Mouse (Mus musculus) lung, postnatal 0 days (tissue): Measurements from ENCODE around the gene Arid5b. TPM values are rescaled to one million over a fixed set of nuclear protein-coding genes. Genes with fewer than 3 reads are reported as not detected.
A peak's percentile ranks its signal among the peaks of the same experiment; 100 is the strongest.

Source experiments
- ATAC-seq: fragments of 200-750 bp; cut with Nextera tagmentation; 2 replicates; pipeline ENCODE4 v1.8.0; 2017; ENCODE audit warnings: moderate library complexity
- DNase-seq: peaks from one replicate; pipeline ENCODE4 v3.0.0-alpha.2; 2016; ENCODE audit warnings: low spot score
- H3K27ac ChIP-seq: fragments of 300-500 bp; sonication (generic); 2 replicates; pipeline ENCODE4 v1.5.1; 2014; ENCODE audit warnings: antibody characterized with exemption, mild to moderate bottlenecking, low read length, mixed read lengths
- H3K27me3 ChIP-seq: fragments of 300-500 bp; sonication (generic); replicated peaks from 2 replicates; pipeline ENCODE4 v1.6.1; 2014; ENCODE audit warnings: low read length, mixed read lengths; ENCODE audit not compliant: insufficient read depth
- H3K36me3 ChIP-seq: fragments of 300-500 bp; sonication (generic); 2 replicates; pipeline ENCODE4 v1.6.1; 2014; ENCODE audit warnings: low read length, mixed read lengths; ENCODE audit not compliant: insufficient read depth
- H3K4me1 ChIP-seq: fragments of 300-500 bp; sonication (generic); 2 replicates; pipeline ENCODE4 v1.6.1; 2014; ENCODE audit warnings: antibody characterized with exemption, low read depth, low read length, mixed read lengths; ENCODE audit not compliant: insufficient read depth
- H3K4me2 ChIP-seq: fragments of 300-500 bp; sonication (generic); replicated peaks from 2 replicates; pipeline ENCODE4 v1.6.1; 2014; ENCODE audit warnings: low read depth, mild to moderate bottlenecking, low read length, moderate library complexity, mixed read lengths
- H3K4me3 ChIP-seq: fragments of 300-500 bp; sonication (generic); 2 replicates; pipeline ENCODE4 v1.5.1; 2014; ENCODE audit warnings: low read depth, low read length
- H3K9ac ChIP-seq: fragments of 300-500 bp; sonication (generic); replicated peaks from 2 replicates; pipeline ENCODE4 v1.6.1; 2014; ENCODE audit warnings: low read depth, mild to moderate bottlenecking
- H3K9me3 ChIP-seq: fragments of 300-500 bp; sonication (generic); 2 replicates; pipeline ENCODE4 v1.6.1; 2016; ENCODE audit warnings: low read length, mixed read lengths
- CTCF ChIP-seq: IDR thresholded peaks from 2 replicates; pipeline ENCODE4 v1.5.1; 2016; ENCODE audit warnings: antibody characterized with exemption, mild to moderate bottlenecking
- EP300 ChIP-seq: IDR thresholded peaks from 2 replicates; pipeline ENCODE4 v1.6.1; 2016; ENCODE audit warnings: antibody characterized with exemption, mild to moderate bottlenecking, control low read depth
- WGBS: fragments of 180-500 bp; shearing (Covaris S2); extraction: QIAGEN DNeasy Blood & Tissue Kit; methylation state at CpG from one replicate; pipeline ENCODE4 v1.1.7; 2014; 5-methylcytosine and 5-hydroxymethylcytosine counted together
- polyA plus RNA-seq: library from polyadenylated mRNA; unstranded; fragments of >200 nt; fragmentation: Nextera tagmentation; extraction: Ambion mirVana; gene quantifications from 2 replicates; pipeline ENCODE4 v1.2.1, GENCODE M21; 2015

Gene Arid5b
- polyA plus RNA-seq, 1 experiment from 2014 or later = 42.8 TPM

- no peak for ATAC-seq
- no peaks in the 10 kb centered on the region for H3K27me3 ChIP-seq
- no peaks in the 10 kb centered on the region for H3K9me3 ChIP-seq
- 84% methylated on average over 2 of the region's 2 CpGs for WGBS
- TF ChIP-seq EP300 (no peak), CTCF (no peak)
- no peak overlapping the region for H3K9ac ChIP-seq
- H3K4me1 ChIP-seq = no peaks in the 10 kb centered on the region; the same call in 1 of the 2 replicates
- peaks cover 33% of the 10 kb centered on the region; the same call in 1 of the 2 replicates for H3K36me3 ChIP-seq
- no peak overlapping the region for H3K27ac ChIP-seq
- H3K4me2 ChIP-seq = no peak overlapping the region
- DNase-seq = no peak
- H3K4me3 ChIP-seq = no peak overlapping the region
Measured at GRCm38 (mm10) chr10:68121251-68121650, 157.3 kb downstream of the Arid5b start.

GRCm38 (mm10) chr10:68120011-68120410 lies 158.5 kb downstream of the Arid5b start:
- WGBS = 88% methylated on average over 4 of the region's 4 CpGs
- no peaks in the 10 kb centered on the region for H3K9me3 ChIP-seq
- H3K27me3 ChIP-seq = no peaks in the 10 kb centered on the region
- no peak overlapping the region for H3K9ac ChIP-seq
- no peak overlapping the region for H3K4me2 ChIP-seq
- H3K27ac ChIP-seq = no peak overlapping the region
- H3K4me1 ChIP-seq = no peaks in the 10 kb centered on the region
- DNase-seq (no peak), ATAC-seq (no peak)
- H3K4me3 ChIP-seq = no peak overlapping the region
- peaks cover 33% of the 10 kb centered on the region; the same call in 1 of the 2 replicates for H3K36me3 ChIP-seq
- TF ChIP-seq CTCF (no peak), EP300 (no peak)

- Histone ChIP-seq H3K9me3 (no peaks in the 10 kb centered on the region), H3K27ac (no peak overlapping the region), H3K27me3 (no peaks in the 10 kb centered on the region), H3K4me1 (no peaks in the 10 kb centered on the region), H3K9ac (no peak overlapping the region), H3K4me3 (no peak overlapping the region), H3K4me2 (no peak overlapping the region), H3K36me3 (peaks cover 36% of the 10 kb centered on the region; the same call in 1 of the 2 replicates)
- 43% methylated on average over 6 of the region's 6 CpGs for WGBS
- no peak for TF ChIP-seq CTCF
- no peak for TF ChIP-seq EP300
- ATAC-seq (no peak), DNase-seq (no peak)
Measured at GRCm38 (mm10) chr10:68119285-68119684, 159.3 kb downstream of the Arid5b start.

- DNase-seq (no peak), ATAC-seq (no peak)
- H3K4me2 ChIP-seq = no peak overlapping the region
- no peaks in the 10 kb centered on the region for H3K9me3 ChIP-seq
- H3K9ac ChIP-seq = no peak overlapping the region
- peaks cover 29% of the 10 kb centered on the region; the same call in 1 of the 2 replicates for H3K36me3 ChIP-seq
- no peak overlapping the region for H3K4me3 ChIP-seq
- H3K4me1 ChIP-seq = no peaks in the 10 kb centered on the region
- H3K27me3 ChIP-seq = no peaks in the 10 kb centered on the region
- no peak for TF ChIP-seq CTCF
- no peak for TF ChIP-seq EP300
- H3K27ac ChIP-seq = no peak overlapping the region
- WGBS = 86% methylated on average over 3 of the region's 3 CpGs
Measured at GRCm38 (mm10) chr10:68114955-68115354, 163.6 kb downstream of the Arid5b start.

- Histone ChIP-seq H3K4me1 (no peaks in the 10 kb centered on the region), H3K4me2 (no peak overlapping the region), H3K4me3 (no peak overlapping the region), H3K27me3 (no peaks in the 10 kb centered on the region), H3K36me3 (peaks cover 35% of the 10 kb centered on the region), H3K9me3 (no peaks in the 10 kb centered on the region), H3K27ac (no peak overlapping the region), H3K9ac (no peak overlapping the region)
- TF ChIP-seq CTCF (no peak), EP300 (no peak)
- no peak for DNase-seq
- 89% methylated on average over 5 of the region's 5 CpGs for WGBS
- no peak for ATAC-seq
Measured at GRCm38 (mm10) chr10:68113645-68114044, 164.9 kb downstream of the Arid5b start.

GRCm38 (mm10) chr10:68112983-68113382 lies 165.6 kb downstream of the Arid5b start:
- Histone ChIP-seq H3K27me3 (no peaks in the 10 kb centered on the region), H3K4me3 (no peak overlapping the region), H3K4me1 (no peaks in the 10 kb centered on the region), H3K9ac (no peak overlapping the region), H3K36me3 (peaks cover 38% of the 10 kb centered on the region), H3K4me2 (no peak overlapping the region), H3K27ac (no peak overlapping the region), H3K9me3 (no peaks in the 10 kb centered on the region)
- WGBS = 59% methylated on average over 8 of the region's 8 CpGs
- ATAC-seq (peak; percentile 26; the same call in 1 of the 2 replicates), DNase-seq (no peak)
- TF ChIP-seq EP300 (no peak), CTCF (no peak)

GRCm38 (mm10) chr10:68110607-68111006 lies 167.9 kb downstream of the Arid5b start:
- no peak overlapping the region for H3K27ac ChIP-seq
- 51% methylated on average over 5 of the region's 5 CpGs for WGBS
- H3K4me2 ChIP-seq = no peak overlapping the region
- DNase-seq (no peak), ATAC-seq (no peak)
- no peak overlapping the region for H3K9ac ChIP-seq
- peaks cover 30% of the 10 kb centered on the region for H3K36me3 ChIP-seq
- H3K27me3 ChIP-seq = no peaks in the 10 kb centered on the region
- H3K9me3 ChIP-seq = no peaks in the 10 kb centered on the region
- H3K4me1 ChIP-seq = peaks cover 2% of the 10 kb centered on the region
- TF ChIP-seq CTCF = no peak
- no peak for TF ChIP-seq EP300
- H3K4me3 ChIP-seq = no peak overlapping the region
